Mouse (Mus musculus) forelimb bud, embryonic 11.5 days (tissue): ENCODE results near the gene Pex14.

Experiments
- DNase-seq: peaks from one replicate; pipeline ENCODE4 v3.0.0-alpha.2; 2012; ENCODE audit warnings: low read depth, low spot score

The Pex14 gene

GRCm38 (mm10) chr4:149057470-149057869 lies 42.2 kb downstream of the Pex14 start:
- no peak for DNase-seq

- no peak for DNase-seq
Measured at GRCm38 (mm10) chr4:149056957-149057356, 42.7 kb downstream of the Pex14 start.

DNA sequence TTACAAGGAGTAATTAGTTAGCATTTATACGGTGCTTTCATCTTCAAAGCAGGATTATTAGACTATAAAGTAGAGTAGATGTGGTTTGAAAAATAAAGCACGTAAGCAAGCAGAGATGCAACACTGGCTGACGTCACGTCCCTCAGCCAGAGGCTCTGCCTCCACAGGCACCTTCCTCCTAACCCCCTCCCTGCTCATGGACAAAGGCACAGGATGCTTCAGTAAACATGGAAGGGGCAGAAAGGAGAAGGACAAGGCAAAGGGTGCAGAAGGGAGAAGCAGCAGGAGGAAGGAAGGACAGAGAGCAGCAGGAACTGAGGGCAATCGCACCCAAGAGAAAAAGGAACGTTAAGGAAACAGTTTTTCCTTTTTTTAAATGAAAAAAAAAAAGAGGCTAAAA lies 43.8 kb downstream of the Pex14 start:
- no peak for DNase-seq

- peak; percentile 56 for DNase-seq
Measured at GRCm38 (mm10) chr4:149049351-149050159, 50.1 kb downstream of the Pex14 start.

DNA sequence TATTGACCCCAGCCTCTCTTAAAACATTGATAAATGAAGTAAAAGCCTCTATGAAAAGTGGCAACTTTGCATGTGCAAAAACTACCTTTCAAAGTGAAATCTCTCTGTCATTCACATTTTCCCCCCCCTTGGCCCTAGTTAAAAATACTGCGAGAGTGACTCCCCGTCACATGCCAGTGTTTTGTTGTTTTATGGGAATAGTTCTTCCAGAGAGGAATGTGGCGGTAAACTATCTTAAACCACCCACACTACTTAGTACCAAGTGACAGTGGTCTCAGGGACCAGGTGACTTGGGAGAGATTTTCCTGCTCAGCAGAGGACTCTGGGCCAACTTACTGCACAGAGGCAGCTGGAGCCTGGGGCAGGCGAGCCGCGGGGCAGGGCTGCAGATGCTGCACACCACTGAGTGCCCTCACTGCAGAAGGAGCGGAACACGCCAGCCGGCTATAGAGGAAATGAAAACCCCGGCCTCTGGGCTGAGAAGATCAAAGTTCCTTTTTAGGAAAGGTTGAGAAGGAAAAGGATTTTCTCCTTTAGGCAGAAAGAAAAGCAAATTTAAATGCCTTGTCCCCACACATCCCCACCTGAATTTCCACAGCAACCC lies 50.9 kb downstream of the Pex14 start:
- no peak for DNase-seq

DNA sequence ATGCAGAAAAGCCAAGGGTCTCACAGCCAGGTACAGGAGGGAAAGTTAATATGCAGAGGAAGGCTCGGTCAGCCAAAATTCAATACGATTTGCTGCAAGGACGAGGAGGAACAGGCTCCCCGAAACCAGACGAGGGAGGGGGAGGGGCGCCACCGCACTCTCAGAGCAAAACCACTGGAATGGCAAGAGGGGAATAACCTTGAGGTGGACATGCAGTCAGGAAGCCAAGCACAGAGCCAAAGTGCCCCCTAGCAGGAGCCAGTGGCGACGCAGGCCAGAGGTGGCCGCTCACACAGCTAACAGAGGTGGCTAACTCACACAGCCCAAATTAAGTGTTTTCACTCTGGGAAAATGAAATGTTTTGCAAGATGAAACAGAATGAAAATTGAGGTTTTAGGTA lies 52.3 kb downstream of the Pex14 start:
- DNase-seq: peak; percentile 70

DNA sequence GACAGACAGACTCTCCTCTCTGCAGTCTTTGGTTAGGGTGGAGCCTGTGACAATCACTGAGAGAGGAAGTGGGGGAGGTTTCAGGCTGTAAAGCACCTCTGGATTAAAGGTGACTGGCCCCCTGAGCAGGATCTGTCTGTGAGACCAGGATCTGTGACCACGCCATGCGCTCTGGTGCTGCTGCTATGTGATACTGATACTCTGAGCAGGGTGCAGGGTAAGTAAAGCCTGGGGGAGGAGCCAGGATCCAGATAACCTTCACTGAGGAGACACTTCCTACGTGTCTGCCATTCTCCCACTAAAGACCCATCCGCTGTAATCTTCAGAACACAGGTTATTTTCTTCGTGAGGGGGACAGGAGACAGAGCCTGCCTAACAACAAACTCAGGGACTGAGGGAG lies 53.8 kb downstream of the Pex14 start:
- no peak for DNase-seq

- no peak for DNase-seq
Measured at GRCm38 (mm10) chr4:149040289-149040688, 59.4 kb downstream of the Pex14 start.

DNA sequence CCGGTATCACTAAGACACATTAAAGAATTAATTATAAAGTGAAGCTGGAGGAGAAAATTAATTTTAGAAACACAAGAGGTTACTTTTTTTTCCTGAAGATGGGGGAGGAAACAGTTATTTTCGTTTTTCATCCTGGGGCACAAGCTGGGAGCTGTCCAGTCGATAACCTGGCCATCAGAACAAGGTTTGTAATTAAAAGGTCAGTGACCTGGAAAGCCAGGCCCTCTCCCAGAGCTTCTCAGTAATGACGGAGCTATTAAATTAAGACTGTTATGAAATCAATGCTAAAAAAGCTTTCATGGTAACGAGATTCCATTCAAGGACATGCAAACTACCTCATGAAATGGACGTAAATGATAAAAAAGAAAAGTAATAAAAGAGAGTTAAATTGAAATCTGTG lies 62.0 kb downstream of the Pex14 start:
- no peak for DNase-seq

DNA sequence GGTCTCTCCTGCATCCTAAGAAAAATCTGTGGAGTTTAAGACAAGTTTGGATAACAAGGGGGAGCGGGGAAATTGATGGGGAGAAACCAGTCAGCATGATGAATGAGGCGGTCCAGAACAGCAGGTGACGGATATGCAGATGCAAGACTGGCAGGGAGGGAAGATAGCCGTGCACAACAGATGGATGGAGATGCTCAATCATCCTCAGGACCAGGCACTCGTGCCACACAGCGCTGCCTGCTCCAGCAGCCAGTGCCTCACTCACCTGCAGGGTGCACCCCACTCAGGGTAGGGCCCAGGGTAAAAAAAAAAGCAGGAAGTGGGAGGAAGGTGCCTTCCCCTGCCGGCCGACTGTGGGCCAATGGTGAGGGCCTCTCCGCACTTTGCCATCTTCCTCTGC lies 63.1 kb downstream of the Pex14 start:
- no peak for DNase-seq

- DNase-seq: no peak
Measured at GRCm38 (mm10) chr4:149031507-149031906, 68.2 kb downstream of the Pex14 start.

- DNase-seq: no peak
Measured at GRCm38 (mm10) chr4:149027571-149027970, 72.1 kb downstream of the Pex14 start.

GRCm38 (mm10) chr4:149025242-149025641 lies 74.4 kb downstream of the Pex14 start:
- DNase-seq: no peak

DNA sequence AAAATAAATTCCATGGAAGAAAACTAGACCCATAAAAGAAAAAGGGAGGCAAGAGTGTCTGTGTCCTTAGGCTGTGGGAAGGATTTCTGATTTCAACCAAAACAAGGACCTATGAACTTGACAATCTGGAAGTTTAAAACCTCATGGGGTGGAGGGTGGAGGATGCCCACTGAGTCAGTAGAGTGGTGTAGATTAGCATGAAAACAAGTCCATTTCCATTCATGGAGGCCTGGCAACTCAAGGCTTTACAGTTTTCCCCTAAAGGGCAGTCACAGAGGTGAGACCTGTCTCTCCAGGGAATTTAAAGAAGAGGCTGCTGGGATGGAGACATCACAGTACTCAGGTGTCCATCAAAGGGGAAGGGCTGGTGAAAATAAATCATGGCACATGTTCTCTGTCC lies 78.7 kb downstream of the Pex14 start:
- DNase-seq: no peak

DNA sequence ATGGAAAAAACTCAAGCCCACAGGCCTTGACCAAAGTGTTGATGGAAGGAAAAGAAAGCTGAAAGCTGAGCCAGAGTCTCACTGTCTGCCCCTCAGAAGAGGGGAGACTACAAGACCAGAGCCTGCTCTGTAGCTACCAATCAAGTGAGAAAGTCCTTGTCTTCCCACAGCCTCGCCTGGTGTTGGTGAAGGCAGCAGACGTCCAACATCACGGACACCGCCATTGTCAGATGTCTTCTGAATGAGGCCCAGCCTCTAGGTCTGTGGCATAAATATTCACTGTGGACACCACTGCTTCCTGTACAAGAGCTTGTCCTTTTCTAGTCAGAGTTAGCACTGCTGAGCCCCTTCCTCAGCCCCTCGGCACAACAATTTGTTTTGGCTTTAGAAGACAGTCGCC lies 80.2 kb downstream of the Pex14 start:
- DNase-seq: no peak

DNA sequence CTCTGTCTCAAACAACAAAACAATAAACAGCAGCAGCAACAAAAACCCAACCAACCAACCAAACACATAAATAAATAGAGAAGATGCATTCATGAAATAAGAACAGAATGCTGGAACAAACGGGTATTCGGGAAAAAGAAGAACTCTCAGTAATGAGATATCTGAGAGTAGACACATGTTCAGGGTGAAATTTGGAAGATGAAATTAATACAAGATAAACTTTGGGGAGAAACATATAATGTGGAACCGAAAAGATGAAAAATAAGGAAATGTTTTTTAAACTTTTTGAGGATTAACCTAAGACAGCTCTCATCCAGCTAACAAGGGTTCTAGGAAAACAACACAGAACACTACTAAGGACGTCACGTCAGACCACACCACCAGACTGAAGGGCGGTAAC lies 92.9 kb downstream of the Pex14 start:
- DNase-seq: no peak

DNA sequence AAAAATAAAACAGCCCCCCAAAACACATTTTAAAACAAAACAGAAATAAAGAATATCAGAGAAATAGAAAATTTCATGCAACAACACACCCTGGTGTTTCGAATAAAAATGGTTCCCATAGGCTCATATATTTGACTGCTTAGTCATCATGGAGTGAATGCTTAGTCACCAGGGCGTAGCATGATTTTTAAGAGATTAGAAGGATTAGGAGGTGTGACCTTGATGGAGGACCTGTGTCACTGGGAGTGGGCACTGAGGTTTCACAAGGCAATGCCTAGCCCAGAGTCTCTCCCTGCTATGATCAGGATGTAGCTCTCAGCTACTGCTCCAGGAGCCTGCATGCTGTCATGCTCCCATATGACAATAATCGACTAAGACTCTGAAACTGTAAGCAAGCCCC lies 93.6 kb downstream of the Pex14 start:
- no peak for DNase-seq

DNA sequence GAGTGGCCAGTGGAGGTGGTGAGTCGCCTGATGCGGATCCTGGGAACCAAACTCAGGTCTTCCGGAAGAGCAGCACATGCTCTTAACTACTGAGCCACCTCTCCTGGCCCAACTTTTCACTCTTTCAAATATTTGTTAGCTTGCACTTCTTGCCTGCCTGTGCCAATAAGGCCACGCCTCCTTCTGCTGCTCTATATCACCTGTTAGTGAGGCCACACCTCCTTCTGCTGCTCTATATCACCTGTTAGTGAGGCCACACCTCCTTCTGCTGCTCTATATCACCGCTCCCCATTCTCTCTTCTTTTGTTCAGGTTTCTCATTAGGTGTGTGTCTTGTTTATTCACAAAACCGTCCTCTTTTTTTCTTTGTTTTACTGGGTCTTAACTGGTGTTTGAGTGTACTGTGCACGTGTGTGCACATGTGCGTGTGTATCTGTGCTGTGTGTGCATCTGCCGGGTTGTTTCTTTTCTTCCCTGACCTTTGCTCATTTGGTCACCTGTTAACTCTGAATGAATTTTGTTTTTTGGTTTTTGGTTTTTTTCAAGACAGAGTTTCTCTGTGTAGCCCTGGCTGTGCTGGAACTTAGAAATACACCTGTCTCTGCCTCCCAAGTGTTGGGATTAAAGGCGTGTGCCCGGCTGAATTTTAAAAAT lies 97.1 kb downstream of the Pex14 start:
- no peak for DNase-seq

GRCm38 (mm10) chr4:149001515-149001914 lies 98.2 kb downstream of the Pex14 start:
- no peak for DNase-seq

- no peak for DNase-seq
Measured at GRCm38 (mm10) chr4:149000746-149001145, 98.9 kb downstream of the Pex14 start.

DNA sequence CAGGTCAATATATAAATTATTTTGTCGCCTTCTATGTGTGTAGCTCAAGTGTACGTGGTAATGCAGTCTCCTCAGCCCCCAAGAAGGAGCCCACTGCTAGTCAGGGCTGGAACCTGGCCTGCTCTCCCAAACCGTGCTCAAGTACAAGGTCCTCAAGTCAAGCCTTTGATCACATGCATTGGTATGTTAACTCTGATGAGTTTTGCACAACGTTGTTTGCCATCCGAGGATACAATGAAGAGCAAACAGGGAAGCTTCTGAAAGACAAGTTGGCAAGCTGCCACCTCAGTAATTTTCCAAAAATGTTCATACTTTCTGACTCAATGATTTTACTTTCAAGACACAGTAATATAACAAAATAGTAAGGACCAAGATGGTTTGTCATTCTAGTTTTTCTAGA lies 105.7 kb downstream of the Pex14 start:
- no peak for DNase-seq

DNA sequence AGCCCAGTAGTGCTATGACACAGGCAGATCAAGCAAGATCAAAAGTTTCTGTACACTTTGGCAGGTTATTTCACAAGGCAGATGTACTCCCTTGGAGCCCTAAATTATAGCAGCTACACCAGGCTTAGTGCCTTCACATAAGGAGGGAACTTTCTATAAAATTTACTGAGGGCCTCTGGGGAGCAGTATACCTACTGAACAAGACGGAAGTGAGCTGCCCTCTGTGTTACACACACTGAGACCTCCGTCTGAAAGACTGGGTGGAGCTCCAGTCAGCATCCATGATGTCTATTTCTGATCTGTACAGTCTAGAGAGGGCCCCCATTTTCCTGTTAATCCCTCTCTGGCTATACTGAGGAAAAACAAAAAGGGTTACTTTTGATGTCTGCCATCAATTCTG lies 109.6 kb downstream of the Pex14 start:
- peak; percentile 57 for DNase-seq
